ENCODE assay signal across 9 mouse cellular contexts in genomic region chr5:137485071-137485850, GRCm38 (mm10). TPM values are rescaled to one million over a fixed set of nuclear protein-coding genes. Genes with fewer than 3 reads are reported as not detected.
DNase-seq lines count a peak whose midpoint lies in the region; ATAC-seq and TF ChIP-seq lines count a peak whose summit lies in the region.
"Had no signal": no experiment of that assay in that cellular context is flagged by ENCODE, and none has a peak within 500 bp of the region (broad histone marks: within the 10 kb centered on the region; RNA-seq: fewer than 3 reads in every experiment).

No protein-coding gene starts in this region.

- no peaks in the 10 kb centered on the region for H3K36me3 ChIP-seq in lung, embryonic 15.5 days
- H3K36me3 ChIP-seq in forebrain, postnatal 0 days (ENCODE audit: insufficient read depth), result no peaks in the 10 kb centered on the region
- no peaks in the 10 kb centered on the region for H3K36me3 ChIP-seq in liver, embryonic 15.5 days (replicated peaks)
- H3K36me3 ChIP-seq in stomach, embryonic 16.5 days (ENCODE audit: control insufficient read depth, insufficient read depth, low read length), result no peaks in the 10 kb centered on the region

- H3K4me3 ChIP-seq in lung, embryonic 15.5 days, result peak overlapping the region; percentile 31
- peak overlapping the region; percentile 11; the same call in 1 of the 2 replicates for H3K4me3 ChIP-seq in forebrain, postnatal 0 days (ENCODE audit: low read depth, low read length)
- peak overlapping the region; percentile 46 for H3K4me3 ChIP-seq in liver, embryonic 15.5 days (replicated peaks)
- peak overlapping the region; percentile 32 for H3K4me3 ChIP-seq in stomach, embryonic 16.5 days (replicated peaks; ENCODE audit: low read length)

- H3K4me2 ChIP-seq in lung, embryonic 15.5 days, result peak overlapping the region; percentile 61
- peak overlapping the region; percentile 29 for H3K4me2 ChIP-seq in forebrain, postnatal 0 days (ENCODE audit: low read depth)
- H3K4me2 ChIP-seq in liver, embryonic 15.5 days, result peak overlapping the region; percentile 47
- H3K4me2 ChIP-seq in stomach, embryonic 16.5 days (ENCODE audit: low read depth, low read length), result peak overlapping the region; percentile 46

- DNase-seq in lung, postnatal 4 days, result no peak
- DNase-seq in forebrain, postnatal 0 days, result no peak
- DNase-seq in ovary, postnatal 36 days (ENCODE audit: low spot score), result no peak
- no peak for DNase-seq in adrenal gland, postnatal 36 days
- DNase-seq in cerebellum, adult 11 months, result no peak

- ATAC-seq in lung, embryonic 15.5 days (ENCODE audit: borderline replicate concordance, extremely low read depth, low FRiP score, low TSS enrichment), result no peak
- ATAC-seq in forebrain, postnatal 0 days, result no peak
- ATAC-seq in liver, embryonic 15.5 days (ENCODE audit: insufficient read depth), result no peak
- no peak for ATAC-seq in stomach, embryonic 16.5 days (ENCODE audit: insufficient read depth, low FRiP score)

- H3K27ac ChIP-seq in lung, embryonic 15.5 days, result no peak overlapping the region
- no peak overlapping the region for H3K27ac ChIP-seq in forebrain, postnatal 0 days (ENCODE audit: low read depth, low read length)
- H3K27ac ChIP-seq in liver, embryonic 15.5 days (replicated peaks), result no peak overlapping the region
- no peak overlapping the region for H3K27ac ChIP-seq in stomach, embryonic 16.5 days (ENCODE audit: low read length)

- H3K27me3 ChIP-seq in lung, embryonic 15.5 days, result peaks cover 36% of the 10 kb centered on the region
- H3K27me3 ChIP-seq in forebrain, postnatal 0 days (ENCODE audit: insufficient read depth, low read length), result peaks cover 5% of the 10 kb centered on the region
- H3K27me3 ChIP-seq in liver, embryonic 15.5 days, result peaks cover 48% of the 10 kb centered on the region
- H3K27me3 ChIP-seq in stomach, embryonic 16.5 days (ENCODE audit: control insufficient read depth, insufficient read depth, low read length), result no peaks in the 10 kb centered on the region

- peak overlapping the region; percentile 32; the same call in 1 of the 2 replicates for H3K9ac ChIP-seq in lung, embryonic 15.5 days
- H3K9ac ChIP-seq in forebrain, postnatal 0 days, result no peak overlapping the region
- no peak overlapping the region for H3K9ac ChIP-seq in liver, embryonic 15.5 days
- H3K9ac ChIP-seq in stomach, embryonic 16.5 days (ENCODE audit: low read length), result peak overlapping the region; percentile 49

- WGBS in lung, embryonic 15.5 days, result 7% methylated on average over 30 of the region's 30 CpGs
- WGBS in forebrain, postnatal 0 days, result 6% methylated on average over 30 of the region's 30 CpGs
- 19% methylated on average over 30 of the region's 30 CpGs for WGBS in liver, embryonic 15.5 days (ENCODE audit: insufficient replicate concordance)
- WGBS in stomach, embryonic 16.5 days, result 11% methylated on average over 30 of the region's 30 CpGs

- TF ChIP-seq CTCF in forebrain, postnatal 0 days (IDR thresholded peaks at IDR 0.05; ENCODE audit: low read depth), result no peak

- no peaks in the 10 kb centered on the region for H3K9me3 ChIP-seq in lung, embryonic 15.5 days
- no peaks in the 10 kb centered on the region for H3K9me3 ChIP-seq in forebrain, postnatal 0 days (ENCODE audit: low read length)
- H3K9me3 ChIP-seq in liver, embryonic 15.5 days (replicated peaks), result no peaks in the 10 kb centered on the region
- no peaks in the 10 kb centered on the region for H3K9me3 ChIP-seq in stomach, embryonic 16.5 days (replicated peaks; ENCODE audit: control insufficient read depth, low read length)

- H3K4me1 ChIP-seq in lung, embryonic 15.5 days, result peaks cover 11% of the 10 kb centered on the region
- no peaks in the 10 kb centered on the region; the same call in 1 of the 2 replicates for H3K4me1 ChIP-seq in forebrain, postnatal 0 days (ENCODE audit: insufficient read depth)
- no peaks in the 10 kb centered on the region for H3K4me1 ChIP-seq in liver, embryonic 15.5 days (replicated peaks)
- H3K4me1 ChIP-seq in stomach, embryonic 16.5 days (ENCODE audit: control insufficient read depth, insufficient read depth, low read length), result 0 out of 2 replicates have a peak, but pooled peaks cover 6% of the 10 kb centered on the region

RNA-seq across cellular contexts. Expression of gene Zan, which starts 8.4 kb away (rescaled TPM):
- 0.26 and 0.35 TPM in 2 replicates for polyA plus RNA-seq in lung, embryonic 15.5 days (2015; fragmentation: Nextera tagmentation; extraction: Ambion mirVana)
- total RNA-seq in forebrain, postnatal 0 days (2014; rRNA removed), result 0.31 and 0.62 TPM in 2 replicates
- 0.08 and 0.14 TPM in 2 replicates for polyA plus RNA-seq in forebrain, postnatal 0 days (2015; fragmentation: Nextera tagmentation; extraction: Ambion mirVana)
- 0.07 and 0.25 TPM in 2 replicates for polyA plus RNA-seq in liver, embryonic 15.5 days (2015; fragmentation: Nextera tagmentation; extraction: Ambion mirVana)
- 0.99 TPM in 2 replicates for polyA plus RNA-seq in stomach, embryonic 16.5 days (2015; fragmentation: Nextera tagmentation; extraction: Ambion mirVana)
- under 1 TPM in 1 of 2 experiments, not detected in 1; 0.03 TPM for total RNA-seq in adrenal gland, postnatal 36 days (2021)

RNA-seq across cellular contexts. Expression of gene Pop7, which starts 17.1 kb away (rescaled TPM):
- polyA plus RNA-seq in lung, embryonic 15.5 days (2015; fragmentation: Nextera tagmentation; extraction: Ambion mirVana), result 54.1 and 58.4 TPM in 2 replicates
- 79.1 and 80.6 TPM in 2 replicates for total RNA-seq in forebrain, postnatal 0 days (2014; rRNA removed)
- polyA plus RNA-seq in forebrain, postnatal 0 days (2015; fragmentation: Nextera tagmentation; extraction: Ambion mirVana), result 99.2 and 110 TPM in 2 replicates
- polyA plus RNA-seq in liver, embryonic 15.5 days (2015; fragmentation: Nextera tagmentation; extraction: Ambion mirVana), result 29.4 and 33.4 TPM in 2 replicates
- polyA plus RNA-seq in stomach, embryonic 16.5 days (2015; fragmentation: Nextera tagmentation; extraction: Ambion mirVana), result 46.4 and 48.1 TPM in 2 replicates
- 10 to 100 TPM; 25.6 to 27.0 TPM for total RNA-seq in adrenal gland, postnatal 36 days (2021)

RNA-seq across cellular contexts. Expression of gene Gigyf1, which starts 33.1 kb away (rescaled TPM):
- polyA plus RNA-seq in lung, embryonic 15.5 days (2015; fragmentation: Nextera tagmentation; extraction: Ambion mirVana), result 11.8 and 12.1 TPM in 2 replicates
- total RNA-seq in forebrain, postnatal 0 days (2014; rRNA removed), result 21.1 and 25.2 TPM in 2 replicates
- 6.1 and 10.6 TPM in 2 replicates for polyA plus RNA-seq in forebrain, postnatal 0 days (2015; fragmentation: Nextera tagmentation; extraction: Ambion mirVana)
- polyA plus RNA-seq in liver, embryonic 15.5 days (2015; fragmentation: Nextera tagmentation; extraction: Ambion mirVana), result 3.2 and 3.8 TPM in 2 replicates
- polyA plus RNA-seq in stomach, embryonic 16.5 days (2015; fragmentation: Nextera tagmentation; extraction: Ambion mirVana), result 7.7 and 9.0 TPM in 2 replicates
- total RNA-seq in adrenal gland, postnatal 36 days (2021), result 10 to 100 TPM; 32.0 to 32.8 TPM

RNA-seq across cellular contexts. Expression of gene Epo, which starts 47.8 kb away (rescaled TPM):
- 0.55 and 0.66 TPM in 2 replicates for polyA plus RNA-seq in lung, embryonic 15.5 days (2015; fragmentation: Nextera tagmentation; extraction: Ambion mirVana)
- not detected in 2 replicates for total RNA-seq in forebrain, postnatal 0 days (2014; rRNA removed)
- polyA plus RNA-seq in forebrain, postnatal 0 days (2015; fragmentation: Nextera tagmentation; extraction: Ambion mirVana), result not detected in 2 replicates
- polyA plus RNA-seq in liver, embryonic 15.5 days (2015; fragmentation: Nextera tagmentation; extraction: Ambion mirVana), result 0.68 and 1.0 TPM in 2 replicates
- polyA plus RNA-seq in stomach, embryonic 16.5 days (2015; fragmentation: Nextera tagmentation; extraction: Ambion mirVana), result not detected in 2 replicates
- total RNA-seq in adrenal gland, postnatal 36 days (2021), result not detected
- total RNA-seq: hematopoietic stem cell, adult 5-6 weeks had no signal

RNA-seq across cellular contexts. Expression of gene Gnb2, which starts 48.0 kb away (rescaled TPM):
- polyA plus RNA-seq in lung, embryonic 15.5 days (2015; fragmentation: Nextera tagmentation; extraction: Ambion mirVana), result 414 and 437 TPM in 2 replicates
- total RNA-seq in forebrain, postnatal 0 days (2014; rRNA removed), result 1,237 and 1,339 TPM in 2 replicates
- 766 and 769 TPM in 2 replicates for polyA plus RNA-seq in forebrain, postnatal 0 days (2015; fragmentation: Nextera tagmentation; extraction: Ambion mirVana)
- 150 and 161 TPM in 2 replicates for polyA plus RNA-seq in liver, embryonic 15.5 days (2015; fragmentation: Nextera tagmentation; extraction: Ambion mirVana)
- 257 and 284 TPM in 2 replicates for polyA plus RNA-seq in stomach, embryonic 16.5 days (2015; fragmentation: Nextera tagmentation; extraction: Ambion mirVana)
- total RNA-seq in adrenal gland, postnatal 36 days (2021), result 100 to 1,000 TPM; 544 to 638 TPM

Comparison
In these comparisons a context has a peak if more than half of its experiments do, and no peak if none do; other contexts are left out.
1. H3K9ac ChIP-seq: peak in lung, embryonic 15.5 days (single experiment) and stomach, embryonic 16.5 days (single experiment); none in forebrain, postnatal 0 days (single experiment) and liver, embryonic 15.5 days (single experiment).
2. Peak in every context shown above with its lines, with median percentiles within 50 percentile points of each other: H3K4me2 ChIP-seq and H3K4me3 ChIP-seq.